Mouse (Mus musculus) midbrain, embryonic 12.5 days (tissue): Measurements from ENCODE around the gene Pcif1. TPM values are rescaled to one million over a fixed set of nuclear protein-coding genes. Genes with fewer than 3 reads are reported as not detected.

Experiments
- ATAC-seq: fragments of 200-750 bp; cut with Nextera tagmentation; 2 replicates; pipeline ENCODE4 v1.8.0; 2017; ENCODE audit warnings: low read depth, moderate TSS enrichment, moderate library complexity; ENCODE audit not compliant: low FRiP score
- H3K27ac ChIP-seq: fragments of 300-500 bp; sonication (generic); replicated peaks from 2 replicates; pipeline ENCODE4 v1.5.1; 2016; ENCODE audit warnings: mild to moderate bottlenecking
- H3K27me3 ChIP-seq: fragments of 300-500 bp; sonication (generic); 2 replicates; pipeline ENCODE4 v1.6.1; 2016; ENCODE audit warnings: mild to moderate bottlenecking
- H3K36me3 ChIP-seq: fragments of 300-500 bp; sonication (generic); 2 replicates; pipeline ENCODE4 v1.6.1; 2016
- H3K4me1 ChIP-seq: fragments of 300-500 bp; sonication (generic); 2 replicates; pipeline ENCODE4 v1.6.1; 2016
- H3K4me2 ChIP-seq: fragments of 300-500 bp; sonication (generic); replicated peaks from 2 replicates; pipeline ENCODE4 v1.6.1; 2016; ENCODE audit warnings: mild to moderate bottlenecking, moderate library complexity
- H3K4me3 ChIP-seq: fragments of 300-500 bp; sonication (generic); 2 replicates; pipeline ENCODE4 v1.5.1; 2016; ENCODE audit warnings: mild to moderate bottlenecking
- H3K9ac ChIP-seq: fragments of 300-500 bp; sonication (generic); replicated peaks from 2 replicates; pipeline ENCODE4 v1.6.1; 2016; ENCODE audit warnings: mild to moderate bottlenecking, moderate library complexity
- H3K9me3 ChIP-seq: fragments of 300-500 bp; sonication (generic); 2 replicates; pipeline ENCODE4 v1.6.1; 2016; ENCODE audit warnings: mild to moderate bottlenecking
- WGBS: fragments of 180-500 bp; shearing (Covaris S2); methylation state at CpG from one replicate; pipeline ENCODE4 v1.1.7; 2016; 5-methylcytosine and 5-hydroxymethylcytosine counted together
- polyA plus RNA-seq: library from polyadenylated mRNA; unstranded; fragments of >200 nt; fragmentation: Nextera tagmentation; extraction: Ambion mirVana; gene quantifications from 2 replicates; pipeline ENCODE4 v1.2.1, GENCODE M21; 2016

Gene Pcif1
- polyA plus RNA-seq, 1 experiment from 2014 or later, result 96.9 TPM

DNA sequence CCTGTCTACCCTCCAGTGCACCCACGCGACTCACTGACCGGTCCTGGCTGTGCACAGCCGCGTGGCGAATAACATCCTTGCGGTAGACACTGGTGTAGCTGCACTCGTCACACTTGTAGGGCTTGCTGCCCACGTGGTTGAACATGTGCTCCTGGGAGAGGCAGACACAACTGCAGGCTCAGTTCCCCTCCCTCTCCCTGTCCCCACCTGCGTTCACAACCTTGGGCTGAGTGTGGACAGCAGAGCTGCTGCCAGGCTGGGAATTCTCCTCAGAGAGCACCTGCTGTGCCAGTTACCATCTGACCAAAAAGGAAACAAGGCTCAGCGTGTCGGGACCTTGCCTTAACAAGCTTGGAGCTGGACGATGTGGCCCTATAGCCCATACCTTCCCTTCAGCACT is 22.3 kb downstream of the Pcif1 start:
- no peak overlapping the region for H3K4me3 ChIP-seq
- H3K36me3 ChIP-seq, result peaks cover 100% of the 10 kb centered on the region
- ATAC-seq, result no peak
- no peak overlapping the region for H3K9ac ChIP-seq
- no peak overlapping the region for H3K27ac ChIP-seq
- no peaks in the 10 kb centered on the region for H3K4me1 ChIP-seq
- 91% methylated on average over 13 of the region's 13 CpGs for WGBS
- H3K27me3 ChIP-seq, result no peaks in the 10 kb centered on the region
- H3K4me2 ChIP-seq, result no peak overlapping the region
- peaks cover 5% of the 10 kb centered on the region for H3K9me3 ChIP-seq

DNA sequence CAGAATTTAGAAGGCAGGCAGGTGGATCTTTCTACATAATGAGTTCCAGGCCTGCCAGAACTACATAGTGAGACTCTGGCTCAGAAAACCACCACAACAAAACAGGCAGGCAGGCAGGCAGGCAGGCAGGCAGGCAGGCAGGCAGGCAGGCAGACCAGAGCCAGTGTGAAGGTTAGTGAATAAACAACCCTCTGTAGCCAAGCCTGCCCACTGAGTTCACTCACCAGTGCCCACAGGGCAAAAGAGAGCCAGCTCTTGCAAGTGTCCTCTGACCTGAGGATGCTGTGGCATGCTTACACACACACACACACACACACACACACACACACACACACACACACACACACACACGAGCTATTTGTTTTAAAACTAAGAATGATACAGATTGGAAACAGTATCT is 24.4 kb downstream of the Pcif1 start:
- Histone ChIP-seq H3K9me3 (peaks cover 7% of the 10 kb centered on the region), H3K4me3 (no peak overlapping the region), H3K36me3 (peaks cover 100% of the 10 kb centered on the region), H3K9ac (no peak overlapping the region), H3K4me1 (no peaks in the 10 kb centered on the region), H3K4me2 (no peak overlapping the region), H3K27ac (no peak overlapping the region), H3K27me3 (no peaks in the 10 kb centered on the region)
- 67% methylated on average over 1 of the region's 1 CpGs for WGBS
- no peak for ATAC-seq

DNA sequence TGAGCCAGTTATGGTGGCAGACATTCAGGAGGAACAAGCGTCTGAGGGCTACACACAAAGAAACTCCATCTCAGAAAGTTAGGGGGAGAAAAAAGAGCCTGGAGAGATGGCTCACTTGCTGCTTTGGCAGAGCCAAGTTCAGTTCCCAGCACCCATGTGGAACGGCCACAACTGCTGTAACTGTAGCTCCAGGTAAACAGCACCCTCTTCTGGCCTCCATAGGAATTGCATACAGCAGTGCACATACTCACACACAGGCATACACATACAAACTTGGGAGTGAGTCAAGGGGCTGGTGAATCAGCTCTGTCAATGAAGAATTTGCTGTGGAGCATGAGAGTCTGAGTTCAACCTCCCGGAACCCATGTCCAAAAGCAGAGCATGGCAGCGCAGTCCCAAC is 27.0 kb downstream of the Pcif1 start:
- peaks cover 84% of the 10 kb centered on the region for H3K36me3 ChIP-seq
- WGBS, result 100% methylated on average over 4 of the region's 4 CpGs
- no peak for ATAC-seq

DNA sequence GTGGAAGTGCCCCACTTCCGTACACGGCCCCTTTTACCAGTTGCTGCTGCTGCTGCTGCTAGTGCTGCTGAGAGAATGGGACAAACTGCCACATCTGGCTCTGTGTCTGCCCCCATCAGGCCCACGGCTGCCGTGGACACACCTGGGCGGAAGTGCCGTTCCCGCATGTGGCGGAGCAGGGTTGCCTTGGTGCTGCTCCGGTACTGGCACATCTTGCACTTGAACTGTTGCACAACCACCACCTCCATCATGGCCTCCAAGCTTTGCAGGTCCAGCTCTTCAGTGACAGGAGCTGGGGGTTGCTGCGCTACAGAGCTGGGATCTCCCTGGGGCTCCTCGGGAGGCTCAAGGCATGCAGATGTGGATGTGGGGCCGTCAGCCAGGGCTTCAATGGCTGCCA is 28.4 kb downstream of the Pcif1 start:
- no peak for ATAC-seq
- Histone ChIP-seq H3K4me3 (no peak overlapping the region), H3K4me2 (no peak overlapping the region), H3K27ac (no peak overlapping the region), H3K4me1 (peaks cover 20% of the 10 kb centered on the region), H3K9ac (no peak overlapping the region), H3K36me3 (peaks cover 69% of the 10 kb centered on the region), H3K9me3 (peaks cover 7% of the 10 kb centered on the region), H3K27me3 (no peaks in the 10 kb centered on the region)
- WGBS, result 97% methylated on average over 12 of the region's 12 CpGs

More for the DNA sequence above, 27.0 kb downstream of the Pcif1 start:
- peaks cover 15% of the 10 kb centered on the region for H3K4me1 ChIP-seq
- H3K4me3 ChIP-seq, result no peak overlapping the region
- H3K27ac ChIP-seq, result no peak overlapping the region
- H3K9ac ChIP-seq, result no peak overlapping the region
- H3K4me2 ChIP-seq, result no peak overlapping the region
- H3K27me3 ChIP-seq, result no peaks in the 10 kb centered on the region
- H3K9me3 ChIP-seq, result peaks cover 7% of the 10 kb centered on the region

DNA sequence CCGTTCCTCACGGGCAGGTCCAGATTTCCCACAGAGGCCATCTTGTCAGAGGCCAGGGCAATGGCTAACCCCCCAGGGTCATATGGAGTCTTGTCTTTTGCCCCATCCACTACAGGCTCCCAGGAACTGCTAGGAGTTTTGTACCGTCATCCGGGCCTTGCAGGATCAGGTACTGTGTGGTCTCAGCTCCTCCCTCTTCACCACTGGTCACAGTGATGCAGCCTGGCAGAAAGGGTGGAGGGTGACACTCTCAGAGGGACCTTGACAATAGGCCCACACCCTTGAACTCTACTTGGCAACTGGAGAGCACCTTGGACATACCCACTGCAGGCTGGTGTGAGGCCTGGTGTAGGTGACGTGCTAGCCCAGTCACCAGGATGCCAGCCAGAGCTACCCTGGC is 28.9 kb downstream of the Pcif1 start:
- no peak overlapping the region for H3K9ac ChIP-seq

DNA sequence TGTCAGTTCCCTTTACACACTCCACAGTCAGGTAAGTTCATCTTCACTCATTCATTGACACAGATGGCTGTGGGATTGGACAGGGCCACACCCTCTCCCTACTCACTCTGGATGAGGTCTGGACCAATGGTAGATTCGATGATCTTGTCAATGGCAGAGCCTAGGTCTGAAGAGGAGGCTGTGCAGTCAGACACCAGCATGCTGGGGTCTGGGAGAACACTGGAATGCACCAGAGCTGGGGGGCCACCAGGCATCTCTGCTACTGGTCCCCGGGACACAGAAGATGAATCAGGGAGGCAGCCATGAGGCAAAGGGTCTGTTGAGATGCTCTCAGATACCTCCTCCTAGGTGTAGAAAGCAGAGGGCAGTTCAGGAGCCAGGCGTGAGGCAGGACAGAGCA is 30.0 kb downstream of the Pcif1 start:
- peaks cover 21% of the 10 kb centered on the region for H3K4me1 ChIP-seq
- peak overlapping the region; percentile 78; the same call in 1 of the 2 replicates for H3K4me3 ChIP-seq
- H3K36me3 ChIP-seq, result peaks cover 57% of the 10 kb centered on the region
- no peak overlapping the region for H3K27ac ChIP-seq
- H3K4me2 ChIP-seq, result peak overlapping the region; percentile 83
- peaks cover 7% of the 10 kb centered on the region for H3K9me3 ChIP-seq
- no peaks in the 10 kb centered on the region for H3K27me3 ChIP-seq
- ATAC-seq, result no peak
- 87% methylated on average over 3 of the region's 3 CpGs for WGBS
- peak overlapping the region; percentile 93; the same call in 1 of the 2 replicates for H3K9ac ChIP-seq

More for the DNA sequence above, 28.9 kb downstream of the Pcif1 start:
- Histone ChIP-seq H3K4me1 (peaks cover 21% of the 10 kb centered on the region), H3K27ac (no peak overlapping the region), H3K4me3 (no peak overlapping the region), H3K4me2 (no peak overlapping the region), H3K27me3 (no peaks in the 10 kb centered on the region), H3K9me3 (peaks cover 7% of the 10 kb centered on the region), H3K36me3 (peaks cover 64% of the 10 kb centered on the region)
- ATAC-seq, result no peak
- WGBS, result 99% methylated on average over 5 of the region's 5 CpGs

DNA sequence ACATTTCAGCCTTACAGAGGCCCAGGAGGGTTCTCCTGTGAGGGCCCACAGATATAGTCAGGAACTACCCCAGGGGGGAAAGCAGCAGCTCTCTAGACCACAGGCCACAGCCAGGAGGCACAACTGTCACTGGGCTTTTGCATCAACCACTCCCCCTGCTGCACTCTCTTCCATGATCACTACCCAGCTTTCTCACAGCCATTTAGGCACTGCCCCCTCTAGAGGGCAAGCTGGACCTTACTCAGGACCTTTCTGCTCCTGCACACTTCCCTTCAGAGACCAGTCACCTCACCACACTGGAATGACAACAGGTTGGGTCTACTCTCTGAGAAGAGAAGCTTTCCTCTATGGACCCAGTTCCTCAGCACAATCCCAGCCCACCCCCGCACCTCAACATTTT is 30.4 kb downstream of the Pcif1 start:
- Histone ChIP-seq H3K9me3 (peaks cover 7% of the 10 kb centered on the region), H3K4me3 (peak overlapping the region; percentile 78; the same call in 1 of the 2 replicates), H3K27ac (no peak overlapping the region), H3K27me3 (no peaks in the 10 kb centered on the region), H3K36me3 (peaks cover 52% of the 10 kb centered on the region), H3K9ac (peak overlapping the region; percentile 93), H3K4me2 (peak overlapping the region; percentile 83), H3K4me1 (peaks cover 21% of the 10 kb centered on the region)
- no peak for ATAC-seq
- 85% methylated on average over 1 of the region's 1 CpGs for WGBS

DNA sequence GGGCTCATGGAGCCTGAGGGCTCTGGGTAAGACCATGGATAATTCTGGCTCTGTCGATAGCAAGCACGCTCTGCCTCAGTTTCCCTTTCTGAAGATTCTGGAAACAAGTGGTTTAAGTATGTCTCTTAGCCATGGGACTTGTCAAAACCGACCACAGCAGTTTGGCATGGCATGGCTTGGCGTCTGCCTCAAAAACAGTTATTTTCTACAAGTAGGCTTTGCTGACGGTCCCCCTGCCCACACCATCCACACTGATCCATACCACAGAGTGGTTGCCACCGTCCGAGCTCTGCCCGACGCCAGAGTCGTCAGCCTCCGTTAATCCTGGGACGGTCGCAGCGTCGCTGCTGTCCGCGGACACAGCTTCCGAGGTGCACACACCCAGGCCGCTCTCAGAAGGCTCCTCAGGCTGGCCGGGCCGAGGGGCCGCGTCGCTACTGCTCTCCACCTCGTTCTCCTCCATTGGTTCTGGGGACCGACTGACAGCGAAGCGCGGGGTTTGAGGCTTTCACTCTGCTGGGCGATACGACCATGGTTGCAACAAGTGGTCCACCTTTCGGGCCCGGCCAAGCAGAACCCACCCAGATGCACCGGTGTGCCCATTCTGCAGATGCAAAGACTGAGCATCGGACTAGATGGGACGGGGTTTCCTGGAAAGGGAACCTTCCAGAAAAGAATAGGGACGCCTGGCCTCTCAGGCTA is 31.4 kb downstream of the Pcif1 start:
- peaks cover 7% of the 10 kb centered on the region for H3K9me3 ChIP-seq
- H3K9ac ChIP-seq, result peak overlapping the region; percentile 93
- H3K4me3 ChIP-seq, result peak overlapping the region; percentile 78
- H3K27me3 ChIP-seq, result no peaks in the 10 kb centered on the region
- 5% methylated on average over 37 of the region's 37 CpGs for WGBS
- H3K4me1 ChIP-seq, result peaks cover 21% of the 10 kb centered on the region
- peak overlapping the region; percentile 99 for H3K27ac ChIP-seq
- peak overlapping the region; percentile 83 for H3K4me2 ChIP-seq
- peaks cover 43% of the 10 kb centered on the region for H3K36me3 ChIP-seq
- ATAC-seq, result peak; percentile 17; the same call in 1 of the 2 replicates

DNA sequence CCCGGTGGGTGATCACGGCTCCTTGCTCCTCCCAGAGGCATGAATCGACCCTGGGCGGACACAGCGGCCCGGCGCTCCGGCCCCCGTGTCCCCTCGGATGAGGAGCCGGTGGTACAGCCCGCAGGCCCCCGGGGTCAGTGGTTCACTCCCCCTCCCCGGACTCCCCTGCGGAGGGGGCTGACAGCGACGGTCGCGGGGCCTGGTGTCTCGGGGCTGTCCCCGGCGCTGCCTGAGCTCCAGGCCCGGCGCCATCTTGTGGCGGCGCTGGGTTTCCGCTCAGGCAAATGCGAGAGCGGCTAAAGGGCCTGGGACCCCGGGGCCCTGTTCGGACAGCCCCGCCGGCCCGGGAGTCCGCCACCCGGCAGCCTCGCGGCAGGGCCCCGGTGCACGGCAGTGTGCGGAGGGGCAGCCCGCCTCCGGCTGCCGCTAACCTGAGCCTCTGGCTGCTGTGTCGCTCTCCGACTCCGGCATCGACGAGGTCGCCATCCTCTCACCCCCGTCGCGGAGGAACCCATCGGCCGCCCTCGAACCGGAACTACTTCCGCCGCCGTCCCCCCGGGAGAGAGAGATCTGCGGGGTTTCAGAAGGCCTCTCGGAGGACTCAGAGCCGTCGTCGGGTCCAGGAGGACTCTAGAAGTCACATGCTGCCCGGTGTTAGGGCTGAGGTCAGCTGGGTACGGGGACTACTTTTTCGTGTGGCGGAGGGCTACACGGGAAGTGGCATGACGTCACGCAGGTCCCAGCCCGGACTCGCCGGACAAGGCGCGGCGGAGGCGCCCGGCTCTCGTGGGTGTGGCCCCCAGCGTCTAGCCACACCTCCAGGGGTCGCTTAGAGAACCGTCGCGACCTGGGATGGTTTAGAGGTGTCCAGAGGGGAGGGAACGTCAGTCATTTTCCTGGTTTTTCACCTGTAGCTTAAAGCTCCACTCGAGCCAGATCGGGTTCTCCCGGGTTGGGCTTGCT is 32.3 kb downstream of the Pcif1 start, which contains the start of gene Zfp335:
Gene Zfp335 (minus strand): TSS at position 672 of the 963 bp plus-strand sequence.
- under 1% methylated on average over 72 of the region's 91 CpGs for WGBS
- H3K27ac ChIP-seq, result peak within 1 kb of the TSS; percentile 99
- H3K4me2 ChIP-seq, result peak within 1 kb of the TSS; percentile 83
- peaks cover 34% of the 10 kb centered on the region for H3K36me3 ChIP-seq
- H3K9ac ChIP-seq, result peak within 1 kb of the TSS; percentile 93
- H3K4me1 ChIP-seq, result peaks cover 21% of the 10 kb centered on the region
- H3K9me3 ChIP-seq, result peaks cover 2% of the 10 kb centered on the region
- no peaks in the 10 kb centered on the region for H3K27me3 ChIP-seq
- ATAC-seq, result peak; percentile 81
- peak within 1 kb of the TSS; percentile 78 for H3K4me3 ChIP-seq

DNA sequence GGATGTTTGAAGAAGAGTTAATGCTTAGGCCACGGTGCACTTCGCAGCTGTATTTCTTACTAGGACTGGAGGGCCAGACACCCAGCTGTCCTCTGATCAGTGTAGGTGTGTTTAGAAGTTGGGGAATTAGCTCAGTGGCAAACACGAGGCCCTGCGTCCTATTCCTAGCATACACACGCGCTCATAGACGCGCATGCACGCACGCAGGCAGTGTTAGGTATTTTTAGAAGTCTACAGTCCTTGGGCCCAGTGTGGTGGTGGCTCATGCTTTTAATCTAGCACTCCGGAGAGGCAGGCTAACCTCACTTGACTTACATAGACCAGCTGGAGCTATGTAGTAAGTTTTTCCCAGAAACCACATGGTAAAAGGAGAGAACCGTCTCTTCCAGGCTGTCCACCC is 33.0 kb downstream of the Pcif1 start:
- Histone ChIP-seq H3K27me3 (no peaks in the 10 kb centered on the region), H3K36me3 (peaks cover 26% of the 10 kb centered on the region), H3K4me1 (peaks cover 21% of the 10 kb centered on the region), H3K4me3 (peak overlapping the region; percentile 78), H3K9me3 (no peaks in the 10 kb centered on the region), H3K9ac (peak overlapping the region; percentile 93), H3K27ac (peak overlapping the region; percentile 99), H3K4me2 (peak overlapping the region; percentile 83)
- ATAC-seq, result peak; percentile 17; the same call in 1 of the 2 replicates
- 25% methylated on average over 12 of the region's 12 CpGs for WGBS

DNA sequence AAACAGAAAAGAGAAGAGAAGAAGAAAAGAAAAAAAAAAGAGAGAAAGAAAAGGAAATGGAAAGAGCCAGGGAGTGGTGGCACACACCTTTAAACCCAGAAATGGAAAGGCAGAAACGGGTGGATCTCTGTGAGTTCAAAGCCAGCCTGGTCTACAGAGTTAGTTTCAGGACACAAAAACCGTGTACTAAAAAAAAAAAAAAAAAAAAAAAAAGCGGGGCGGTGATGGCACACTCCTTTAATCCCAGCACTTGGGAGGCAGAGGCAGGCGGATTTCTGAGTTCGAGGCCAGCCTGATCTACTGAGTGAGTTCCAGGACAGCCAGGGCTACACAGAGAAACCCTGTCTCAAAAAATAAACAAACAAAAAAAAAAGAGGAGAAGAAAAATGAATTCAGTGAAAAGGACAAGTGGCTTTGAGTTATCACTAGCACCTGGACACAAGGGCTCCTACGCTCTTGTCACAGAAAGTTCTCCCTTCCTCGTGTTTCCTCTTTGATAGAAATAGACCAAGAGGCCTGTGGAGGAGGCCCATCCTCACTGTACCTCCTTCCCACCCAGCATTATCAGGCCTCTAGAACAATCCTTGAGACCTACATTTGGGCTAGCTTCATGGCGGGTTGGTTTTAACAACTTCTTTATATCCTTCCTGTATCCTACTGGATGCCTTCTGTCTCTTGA is 33.8 kb downstream of the Pcif1 start:
- Histone ChIP-seq H3K9ac (no peak overlapping the region), H3K27ac (peak overlapping the region; percentile 99; the same call in 1 of the 2 replicates), H3K4me1 (peaks cover 21% of the 10 kb centered on the region), H3K4me3 (no peak overlapping the region), H3K4me2 (no peak overlapping the region), H3K9me3 (no peaks in the 10 kb centered on the region), H3K36me3 (peaks cover 19% of the 10 kb centered on the region), H3K27me3 (no peaks in the 10 kb centered on the region)
- no peak for ATAC-seq
- 97% methylated on average over 9 of the region's 9 CpGs for WGBS
